Mouse (Mus musculus): ENCODE data around the gene Siah3. TPM values are rescaled to one million over a fixed set of nuclear protein-coding genes. Genes with fewer than 3 reads are reported as not detected.

Gene Siah3
- polyA plus RNA-seq, 1 experiment, result not detected

- Histone ChIP-seq H3K27ac (ENCODE audit: control insufficient read depth, insufficient read depth, low read depth, low read length, poor library complexity) (no peak overlapping the region), H3K4me3 (replicated peaks; ENCODE audit: control insufficient read depth, low read depth, low read length) (no peak overlapping the region), H3K4me1 (ENCODE audit: control insufficient read depth, insufficient read depth, low read length) (no peaks in the 10 kb centered on the region)
- WGBS, result 4% methylated on average over 13 of the region's 13 CpGs
- TF ChIP-seq CTCF (IDR thresholded peaks at IDR 0.05; ENCODE audit: control insufficient read depth, insufficient read depth, low read length) (no peak), POLR2A (IDR thresholded peaks at IDR 0.05; ENCODE audit: borderline replicate concordance, control insufficient read depth, low read depth, low read length) (no peak)
Measured at GRCm38 (mm10) chr14:75456489-75457220, 873 bp downstream of the Siah3 start.

GRCm38 (mm10) chr14:75457221-75457600, 1.4 kb downstream of the Siah3 start:
- H3K4me3 ChIP-seq (replicated peaks; ENCODE audit: control insufficient read depth, low read depth, low read length), result no peak overlapping the region
- 47% methylated on average over 8 of the region's 8 CpGs for WGBS
- H3K4me1 ChIP-seq (ENCODE audit: control insufficient read depth, insufficient read depth, low read length), result no peaks in the 10 kb centered on the region
- H3K27ac ChIP-seq (ENCODE audit: control insufficient read depth, insufficient read depth, low read depth, low read length, poor library complexity), result no peak overlapping the region
- TF ChIP-seq CTCF (IDR thresholded peaks at IDR 0.05; ENCODE audit: control insufficient read depth, insufficient read depth, low read length) (no peak), POLR2A (IDR thresholded peaks at IDR 0.05; ENCODE audit: borderline replicate concordance, control insufficient read depth, low read depth, low read length) (no peak)

GRCm38 (mm10) chr14:75459431-75459830, 3.6 kb downstream of the Siah3 start:
- H3K4me3 ChIP-seq (replicated peaks; ENCODE audit: control insufficient read depth, low read depth, low read length), result no peak overlapping the region
- TF ChIP-seq CTCF (IDR thresholded peaks at IDR 0.05; ENCODE audit: control insufficient read depth, insufficient read depth, low read length), result no peak
- TF ChIP-seq POLR2A (IDR thresholded peaks at IDR 0.05; ENCODE audit: borderline replicate concordance, control insufficient read depth, low read depth, low read length), result no peak

GRCm38 (mm10) chr14:75459991-75460390, 4.2 kb downstream of the Siah3 start:
- no peaks in the 10 kb centered on the region for H3K4me1 ChIP-seq (ENCODE audit: control insufficient read depth, insufficient read depth, low read length)
- no peak overlapping the region for H3K27ac ChIP-seq (ENCODE audit: control insufficient read depth, insufficient read depth, low read depth, low read length, poor library complexity)
- TF ChIP-seq POLR2A (IDR thresholded peaks at IDR 0.05; ENCODE audit: borderline replicate concordance, control insufficient read depth, low read depth, low read length) (no peak), CTCF (IDR thresholded peaks at IDR 0.05; ENCODE audit: control insufficient read depth, insufficient read depth, low read length) (no peak)
- 42% methylated on average over 3 of the region's 3 CpGs for WGBS
- no peak overlapping the region for H3K4me3 ChIP-seq (replicated peaks; ENCODE audit: control insufficient read depth, low read depth, low read length)

More at GRCm38 (mm10) chr14:75459431-75459830, 3.6 kb downstream of the Siah3 start:
- 71% methylated on average over 10 of the region's 10 CpGs for WGBS
- Histone ChIP-seq H3K27ac (ENCODE audit: control insufficient read depth, insufficient read depth, low read depth, low read length, poor library complexity) (no peak overlapping the region), H3K4me1 (ENCODE audit: control insufficient read depth, insufficient read depth, low read length) (no peaks in the 10 kb centered on the region)

GRCm38 (mm10) chr14:75460436-75460835, 4.7 kb downstream of the Siah3 start:
- H3K4me1 ChIP-seq (ENCODE audit: control insufficient read depth, insufficient read depth, low read length), result no peaks in the 10 kb centered on the region
- no peak for TF ChIP-seq POLR2A (IDR thresholded peaks at IDR 0.05; ENCODE audit: borderline replicate concordance, control insufficient read depth, low read depth, low read length)
- TF ChIP-seq CTCF (IDR thresholded peaks at IDR 0.05; ENCODE audit: control insufficient read depth, insufficient read depth, low read length), result no peak
- no peak overlapping the region for H3K4me3 ChIP-seq (replicated peaks; ENCODE audit: control insufficient read depth, low read depth, low read length)
- 55% methylated on average over 3 of the region's 3 CpGs for WGBS
- no peak overlapping the region for H3K27ac ChIP-seq (ENCODE audit: control insufficient read depth, insufficient read depth, low read depth, low read length, poor library complexity)

GRCm38 (mm10) chr14:75461770-75462169, 6.0 kb downstream of the Siah3 start:
- WGBS, result 78% methylated on average over 4 of the region's 4 CpGs

GRCm38 (mm10) chr14:75463171-75463570, 7.4 kb downstream of the Siah3 start:
- Histone ChIP-seq H3K4me1 (ENCODE audit: control insufficient read depth, insufficient read depth, low read length) (no peaks in the 10 kb centered on the region), H3K27ac (ENCODE audit: control insufficient read depth, insufficient read depth, low read depth, low read length, poor library complexity) (no peak overlapping the region), H3K4me3 (replicated peaks; ENCODE audit: control insufficient read depth, low read depth, low read length) (no peak overlapping the region)
- 77% methylated on average over 4 of the region's 4 CpGs for WGBS
- TF ChIP-seq POLR2A (IDR thresholded peaks at IDR 0.05; ENCODE audit: borderline replicate concordance, control insufficient read depth, low read depth, low read length) (no peak), CTCF (IDR thresholded peaks at IDR 0.05; ENCODE audit: control insufficient read depth, insufficient read depth, low read length) (no peak)

More at GRCm38 (mm10) chr14:75461770-75462169, 6.0 kb downstream of the Siah3 start:
- H3K4me1 ChIP-seq (ENCODE audit: control insufficient read depth, insufficient read depth, low read length), result no peaks in the 10 kb centered on the region
- no peak for TF ChIP-seq POLR2A (IDR thresholded peaks at IDR 0.05; ENCODE audit: borderline replicate concordance, control insufficient read depth, low read depth, low read length)
- TF ChIP-seq CTCF (IDR thresholded peaks at IDR 0.05; ENCODE audit: control insufficient read depth, insufficient read depth, low read length), result no peak
- no peak overlapping the region for H3K27ac ChIP-seq (ENCODE audit: control insufficient read depth, insufficient read depth, low read depth, low read length, poor library complexity)
- no peak overlapping the region for H3K4me3 ChIP-seq (replicated peaks; ENCODE audit: control insufficient read depth, low read depth, low read length)

GRCm38 (mm10) chr14:75468941-75469340, 13.2 kb downstream of the Siah3 start:
- Histone ChIP-seq H3K27ac (ENCODE audit: control insufficient read depth, insufficient read depth, low read depth, low read length, poor library complexity) (no peak overlapping the region), H3K4me3 (replicated peaks; ENCODE audit: control insufficient read depth, low read depth, low read length) (no peak overlapping the region), H3K4me1 (ENCODE audit: control insufficient read depth, insufficient read depth, low read length) (no peaks in the 10 kb centered on the region)
- TF ChIP-seq CTCF (IDR thresholded peaks at IDR 0.05; ENCODE audit: control insufficient read depth, insufficient read depth, low read length), result no peak
- WGBS, result 75% methylated on average over 4 of the region's 4 CpGs
